Mouse (Mus musculus) lung, postnatal 0 days (tissue): Measurements from ENCODE around the gene Rasal1.

Experiments used
- CTCF ChIP-seq: IDR thresholded peaks from 2 replicates; pipeline ENCODE4 v1.5.1; 2016; ENCODE audit warnings: antibody characterized with exemption, mild to moderate bottlenecking
- EP300 ChIP-seq: IDR thresholded peaks from 2 replicates; pipeline ENCODE4 v1.6.1; 2016; ENCODE audit warnings: antibody characterized with exemption, mild to moderate bottlenecking, control low read depth

GRCm38 (mm10) chr5:120717136-120717535, 68.5 kb downstream of the Rasal1 start:
- TF ChIP-seq EP300 (no peak), CTCF (no peak)
